Mouse (Mus musculus) retina, adult 2 months (tissue): Measurements from ENCODE around the gene Oog1.
"Not testable (repeated sequence)": the region's sequence is repeated elsewhere in the genome, so short reads cannot be mapped to it uniquely, and the experiment has no call there.

Experiments used
- DNase-seq: peaks from one replicate; pipeline ENCODE4 v3.0.0-alpha.2; 2012; ENCODE audit warnings: low read depth, low spot score

Gene Oog1

DNA sequence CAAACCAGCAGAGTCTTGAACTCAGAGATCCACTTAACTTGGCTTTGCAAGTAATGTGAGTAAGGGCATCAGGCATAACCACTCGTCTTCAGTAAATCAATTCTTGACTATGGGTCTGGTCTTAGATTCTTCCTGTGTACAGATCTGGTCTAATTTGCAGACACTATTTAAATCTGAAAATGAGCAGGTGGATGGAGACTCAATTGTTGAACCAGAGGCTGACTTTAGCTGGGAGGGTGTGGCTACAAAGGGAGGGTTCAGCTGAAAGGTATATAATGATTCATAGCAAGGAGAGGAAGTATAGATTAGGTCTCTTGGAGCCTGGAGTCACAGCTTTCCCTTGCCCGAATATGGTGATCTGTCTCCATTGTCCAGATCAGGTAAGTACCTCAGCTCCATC lies at the start of gene Oog1:
Oog1 (plus strand) TSS at position 301 of the 400 bp plus-strand sequence.
- not testable (repeated sequence) for DNase-seq

DNA sequence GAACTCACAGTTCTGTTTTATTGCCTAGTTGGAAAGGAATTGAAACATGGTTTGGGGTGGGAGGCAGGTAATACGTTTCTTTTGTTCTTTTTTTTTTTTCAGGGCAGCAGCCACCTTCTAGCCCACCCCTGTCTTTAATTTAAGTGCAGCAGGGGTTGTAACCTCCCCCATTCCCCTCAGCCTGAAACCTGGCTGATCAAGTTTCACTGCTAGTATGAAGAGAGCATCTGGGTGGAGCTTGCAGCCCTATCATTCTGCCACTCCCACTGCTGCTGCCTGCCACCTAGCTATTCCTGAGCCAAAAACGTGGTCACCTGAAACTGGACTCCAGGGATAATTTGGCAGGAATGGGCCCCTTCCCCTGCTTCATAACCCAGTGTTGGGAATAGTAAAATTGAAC lies 1.1 kb upstream of the Oog1 start:
- DNase-seq: not testable (repeated sequence)

DNA sequence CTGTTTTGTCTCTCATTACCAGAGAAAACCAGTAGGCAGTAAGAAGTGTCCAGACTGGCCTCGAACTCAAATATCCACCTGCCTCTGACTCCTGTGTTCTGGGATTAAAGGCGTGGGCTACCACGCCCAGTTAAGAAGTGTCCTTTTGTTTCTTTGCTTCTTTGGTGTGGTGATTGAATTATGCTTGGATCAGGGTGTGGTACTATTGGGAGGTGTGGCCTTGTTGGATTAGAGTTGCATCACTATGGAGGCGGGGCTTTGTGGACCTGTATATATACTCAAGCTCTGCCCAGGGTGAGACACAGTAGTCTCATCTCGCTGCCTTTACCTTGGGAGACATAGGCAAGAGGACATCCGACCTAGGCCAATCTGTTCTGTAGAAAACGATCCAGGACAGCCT lies 16.1 kb downstream of the Oog1 start, which contains the start of gene Gm4027:
Gm4027 (plus strand) TSS at position 301 of the 400 bp plus-strand sequence.
- DNase-seq: not testable (repeated sequence)

DNA sequence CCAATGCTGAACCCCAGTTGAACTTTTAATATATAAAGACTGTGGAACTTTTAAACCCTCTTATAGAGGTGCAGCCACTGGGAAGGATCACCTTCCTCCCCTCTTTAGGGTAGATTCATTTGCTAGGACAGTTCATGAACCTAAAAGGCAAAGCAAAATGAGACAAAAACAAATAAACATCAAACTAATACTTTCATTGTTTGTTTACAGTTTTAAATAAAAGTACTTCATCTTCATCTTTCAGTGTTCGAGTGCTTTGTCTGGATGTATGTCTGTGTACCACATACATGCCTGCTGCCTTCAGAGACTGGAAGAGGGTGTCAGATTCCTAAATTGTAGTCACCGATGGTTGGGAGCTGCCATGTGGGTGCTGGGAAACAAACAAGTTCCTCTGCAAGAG lies 42.0 kb downstream of the Oog1 start, which contains the start of gene Gm16381:
Gm16381 (minus strand) TSS at position 101 of the 400 bp plus-strand sequence.
- not testable (repeated sequence) for DNase-seq

DNA sequence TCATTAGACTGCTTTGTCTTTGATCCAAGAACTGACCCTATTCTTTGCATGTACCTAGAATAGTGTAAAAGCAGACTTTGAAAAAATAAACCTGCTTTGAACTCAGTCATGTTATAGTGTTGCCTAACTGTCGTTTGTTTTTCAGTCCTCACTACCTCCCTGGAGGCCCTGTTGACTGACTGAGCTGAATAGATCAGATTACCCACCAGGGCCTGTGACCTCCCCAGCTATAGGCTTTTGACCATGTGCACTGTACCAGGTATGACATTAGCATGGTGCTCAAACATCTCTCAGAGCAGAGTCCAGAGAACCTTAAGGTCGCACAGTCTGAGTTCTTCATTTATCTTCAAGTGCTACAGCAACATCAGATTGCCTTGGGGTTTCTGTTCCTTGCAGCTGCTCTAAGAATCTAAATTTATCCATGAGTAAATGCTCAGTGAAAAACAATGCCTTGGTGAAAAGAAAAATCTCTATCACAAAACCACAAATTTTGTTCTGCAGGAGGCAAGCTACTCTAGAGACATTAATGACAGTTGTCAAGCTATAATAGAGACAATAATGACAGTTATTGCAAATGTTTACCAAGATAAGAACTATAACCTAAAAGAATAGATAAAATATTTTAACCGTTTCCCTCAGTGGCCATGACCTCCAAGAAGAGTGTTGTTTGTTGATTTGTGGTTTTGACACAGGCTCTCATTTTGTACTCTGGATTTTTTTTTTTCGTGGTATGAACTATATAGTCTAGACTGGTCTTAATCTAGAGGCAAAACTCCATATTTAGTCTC lies 50.6 kb downstream of the Oog1 start:
- DNase-seq: not testable (repeated sequence)
